Mouse (Mus musculus) ovary, postnatal 14 days (tissue): Measurements from ENCODE around the gene Sfr1.
A peak's percentile ranks its signal among the peaks of the same experiment; 100 is the strongest.

Experiments used
- DNase-seq: peaks from one replicate; pipeline ENCODE4 v3.0.0; 2022; ENCODE audit warnings: low spot score

Sfr1 gene

DNA sequence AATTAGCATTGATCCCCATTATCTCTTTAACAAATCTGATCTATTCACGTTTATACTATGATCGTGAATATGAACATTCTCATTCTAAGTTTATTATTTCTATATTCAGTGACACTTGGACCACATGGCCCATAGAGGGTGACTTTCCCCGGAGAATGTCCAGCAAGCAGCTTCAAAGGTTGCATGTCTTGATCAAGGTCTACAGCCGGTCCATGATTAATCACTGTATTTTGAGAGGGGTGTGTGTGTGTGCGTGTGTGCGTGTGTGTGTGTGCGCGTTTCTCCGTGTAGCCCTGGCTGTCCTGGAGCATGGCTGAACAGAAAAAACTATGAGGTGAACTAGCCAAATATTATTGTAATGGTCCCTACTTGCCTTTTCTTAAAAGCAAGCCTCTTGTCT, 21.0 kb downstream of the Sfr1 start:
- no peak for DNase-seq

DNA sequence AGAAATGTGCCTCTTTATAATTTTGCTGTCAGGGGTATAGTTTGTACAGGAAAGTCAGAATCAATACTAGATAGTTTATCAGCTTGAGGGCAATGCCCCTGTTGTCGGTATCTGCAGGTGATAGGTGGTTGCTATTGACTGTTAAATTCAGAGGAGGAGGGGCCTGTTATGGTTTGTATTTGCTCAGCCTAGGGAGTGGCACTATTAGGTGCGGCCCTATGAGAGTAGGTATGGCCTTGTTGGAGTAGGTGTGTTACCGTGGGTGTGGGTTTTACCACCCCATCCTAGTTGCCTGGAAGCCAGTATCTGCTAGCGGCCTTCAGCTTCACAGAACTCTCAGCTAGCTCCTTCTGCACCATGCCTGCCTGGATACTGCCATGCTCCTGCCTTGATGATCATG, 22.4 kb downstream of the Sfr1 start:
- no peak for DNase-seq

DNA sequence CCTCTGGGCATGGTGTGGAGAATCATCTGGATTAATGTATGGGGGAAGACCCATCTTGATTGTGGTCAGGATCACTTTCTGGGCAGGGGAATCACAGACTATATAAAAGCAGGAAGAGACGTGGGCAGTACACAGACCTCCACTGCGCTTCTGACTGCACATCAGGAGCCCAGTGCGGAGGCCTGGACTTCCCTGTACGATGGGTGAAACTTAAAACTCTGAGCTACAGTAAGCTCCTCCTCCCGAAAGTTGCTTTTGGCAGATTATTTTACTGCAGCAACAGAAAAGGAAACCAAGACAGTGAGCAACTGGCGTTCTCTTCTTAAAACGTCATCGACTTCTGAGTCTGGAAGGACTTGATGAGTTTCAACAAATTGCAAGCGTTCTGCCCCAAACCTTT, 23.4 kb downstream of the Sfr1 start:
- DNase-seq: no peak

DNA sequence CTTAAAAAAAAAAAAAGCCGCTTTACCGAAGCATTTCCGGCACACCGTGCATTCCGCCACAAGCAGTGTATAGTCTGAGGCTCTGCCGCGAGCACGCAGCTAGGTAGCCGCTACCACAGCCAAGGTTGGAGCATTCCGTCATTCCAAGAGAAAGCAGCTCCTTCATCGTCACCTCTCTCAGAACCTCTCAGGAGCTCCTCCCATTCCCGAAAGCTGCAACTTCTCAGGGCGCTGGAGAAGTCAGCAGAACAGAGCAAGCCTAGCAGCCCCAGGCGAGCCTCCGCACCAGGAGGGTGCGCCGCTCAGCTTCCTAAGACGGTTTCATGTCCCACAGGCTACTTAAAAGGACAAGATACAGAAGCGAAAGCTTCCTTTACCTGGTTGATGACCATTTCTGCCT, 24.1 kb downstream of the Sfr1 start:
- peak; percentile 4 for DNase-seq

DNA sequence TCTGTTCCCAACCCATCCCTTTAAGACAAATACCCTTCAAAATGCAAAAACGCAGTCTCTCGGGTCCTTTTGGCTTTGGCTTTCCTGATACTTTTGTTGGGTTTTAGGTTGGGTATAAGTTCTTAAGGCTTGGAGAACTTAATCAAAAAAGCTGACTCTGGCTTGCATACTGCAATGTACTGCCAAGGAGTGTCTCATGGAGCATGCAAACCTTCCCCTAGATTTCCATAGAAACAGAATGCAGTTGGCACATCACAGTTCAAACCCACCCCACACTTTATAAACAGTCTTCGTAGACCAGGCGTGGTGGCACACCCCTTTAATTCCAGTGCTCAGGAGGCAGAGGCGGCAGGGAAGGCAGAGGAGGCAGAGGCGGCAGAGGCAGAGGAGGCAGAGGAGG, 46.4 kb downstream of the Sfr1 start:
- DNase-seq: no peak

DNA sequence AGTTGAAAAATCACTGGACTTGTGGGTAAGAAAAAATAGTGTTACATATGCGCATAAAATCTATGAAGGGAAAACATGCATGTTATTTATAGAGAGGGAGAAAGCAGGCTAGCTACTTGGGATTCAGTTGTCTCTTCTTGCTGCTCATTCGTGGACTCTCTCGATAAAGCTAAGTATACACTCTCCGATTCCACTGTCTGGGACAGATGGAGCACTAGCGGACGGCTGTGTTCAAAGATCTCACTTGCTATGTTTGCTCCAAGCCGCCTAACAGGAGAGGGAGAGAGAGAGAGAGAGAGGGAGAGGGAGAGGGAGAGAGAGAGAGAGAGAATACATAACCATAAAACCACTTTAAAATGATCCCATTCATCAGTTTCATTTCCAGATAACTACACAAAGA, 48.7 kb downstream of the Sfr1 start:
- no peak for DNase-seq

DNA sequence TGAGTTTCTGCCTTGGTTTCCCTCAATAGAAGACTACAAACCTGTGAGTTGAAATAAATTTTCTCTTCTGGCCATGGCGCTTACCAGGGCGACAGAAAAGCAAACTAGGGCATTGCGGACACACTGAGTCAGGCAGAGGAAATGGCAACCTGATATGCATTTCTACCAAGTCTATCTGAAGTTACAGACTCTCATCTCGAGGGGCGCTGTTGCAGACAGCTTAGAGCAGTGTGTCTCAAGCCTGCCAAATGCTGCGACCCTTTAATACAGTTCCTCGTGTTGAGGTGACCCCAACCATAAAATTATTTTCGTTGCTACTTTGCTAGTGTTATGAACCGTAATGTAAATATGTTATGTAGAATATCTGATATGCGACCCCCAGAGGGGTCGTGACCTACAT, 49.5 kb downstream of the Sfr1 start:
- DNase-seq: no peak

DNA sequence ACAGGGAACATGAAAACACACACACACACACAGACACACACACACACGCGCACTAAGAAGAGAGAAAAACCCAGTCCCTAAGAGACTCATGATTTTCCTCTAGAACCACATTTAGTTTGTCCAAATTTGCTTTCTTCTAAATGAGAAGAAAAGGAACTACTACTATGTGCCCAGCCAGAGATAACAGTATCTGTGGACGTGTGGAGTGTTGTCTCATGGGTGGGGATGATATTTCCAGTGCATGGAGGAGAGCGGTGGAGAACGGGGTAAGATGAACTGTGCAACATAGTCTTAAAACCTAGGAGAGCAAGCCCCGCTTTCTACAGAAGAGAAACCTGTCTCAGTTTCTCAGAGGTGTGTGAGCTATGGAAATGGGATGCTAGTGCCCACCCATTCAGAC, 52.4 kb downstream of the Sfr1 start:
- DNase-seq: no peak
